ENCODE assay signal across 8 mouse cellular contexts in genomic region chr19:5689088-5689428, GRCm38 (mm10). TPM values are rescaled to one million over a fixed set of nuclear protein-coding genes. Genes with fewer than 3 reads are reported as not detected.
DNase-seq lines count a peak whose midpoint lies in the region; ATAC-seq and TF ChIP-seq lines count a peak whose summit lies in the region.

No protein-coding gene starts in this region.

- intact Hi-C loops in heart, postnatal 14 days (cut with DNase I): no loop called here

- no peaks in the 10 kb centered on the region for H3K9me3 ChIP-seq in heart, embryonic 15.5 days (replicated peaks)
- H3K9me3 ChIP-seq in G1E (replicated peaks): no peaks in the 10 kb centered on the region
- no peaks in the 10 kb centered on the region for H3K9me3 ChIP-seq in hindbrain, embryonic 10.5 days
- no peaks in the 10 kb centered on the region for H3K9me3 ChIP-seq in midbrain, embryonic 10.5 days (replicated peaks)

- TF ChIP-seq CTCF in G1E (IDR thresholded peaks at IDR 0.05; ENCODE audit: low read depth, low read length): no peak

- peaks cover 52% of the 10 kb centered on the region for H3K4me1 ChIP-seq in heart, embryonic 15.5 days (replicated peaks)
- peaks cover 70% of the 10 kb centered on the region for H3K4me1 ChIP-seq in G1E (ENCODE audit: insufficient read depth, low read depth, low read length)
- H3K4me1 ChIP-seq in hindbrain, embryonic 10.5 days (replicated peaks): peaks cover 61% of the 10 kb centered on the region
- peaks cover 54% of the 10 kb centered on the region for H3K4me1 ChIP-seq in midbrain, embryonic 10.5 days

- peak overlapping the region; percentile 92 for H3K9ac ChIP-seq in heart, embryonic 15.5 days

- WGBS in heart, embryonic 15.5 days: 1% methylated on average over 7 of the region's 7 CpGs
- 1% methylated on average over 7 of the region's 7 CpGs for WGBS in hindbrain, embryonic 10.5 days
- WGBS in midbrain, embryonic 10.5 days: 1% methylated on average over 7 of the region's 7 CpGs

- H3K36me3 ChIP-seq in heart, embryonic 15.5 days: peaks cover 37% of the 10 kb centered on the region
- H3K36me3 ChIP-seq in G1E (replicated peaks): peaks cover 73% of the 10 kb centered on the region
- H3K36me3 ChIP-seq in hindbrain, embryonic 10.5 days: peaks cover 72% of the 10 kb centered on the region
- H3K36me3 ChIP-seq in midbrain, embryonic 10.5 days: peaks cover 69% of the 10 kb centered on the region

- peak overlapping the region; percentile 98 for H3K4me2 ChIP-seq in heart, embryonic 15.5 days

- H3K4me3 ChIP-seq in heart, embryonic 15.5 days: peak overlapping the region; percentile 94
- peak overlapping the region; percentile 86 for H3K4me3 ChIP-seq in G1E (ENCODE audit: low read depth, low read length)
- peak overlapping the region; percentile 90 for H3K4me3 ChIP-seq in hindbrain, embryonic 10.5 days
- H3K4me3 ChIP-seq in midbrain, embryonic 10.5 days: peak overlapping the region; percentile 90

- ATAC-seq in heart, embryonic 15.5 days (replicated peaks; ENCODE audit: insufficient number of reproducible peaks, insufficient read depth, low FRiP score, low read depth): no peak
- no peak for ATAC-seq in G1E (ENCODE audit: extremely low read depth, insufficient number of reproducible peaks, low FRiP score, poor library complexity, severe bottlenecking)
- no peak for ATAC-seq in megakaryocyte progenitor cell, adult 5-6 weeks (replicated peaks; ENCODE audit: poor library complexity)

- H3K27me3 ChIP-seq in heart, embryonic 15.5 days: no peaks in the 10 kb centered on the region
- no peaks in the 10 kb centered on the region for H3K27me3 ChIP-seq in G1E (ENCODE audit: insufficient read depth, low read length)
- H3K27me3 ChIP-seq in hindbrain, embryonic 10.5 days (ENCODE audit: insufficient read depth, poor library complexity, severe bottlenecking): 0 out of 2 replicates have a peak, but pooled peaks cover 2% of the 10 kb centered on the region
- H3K27me3 ChIP-seq in midbrain, embryonic 10.5 days (ENCODE audit: low read depth, poor library complexity, severe bottlenecking): peaks cover 1% of the 10 kb centered on the region

- DNase-seq in heart, postnatal 14 days: no peak
- DNase-seq in G1E (ENCODE audit: low spot score): no peak
- no peak for DNase-seq in hindbrain, embryonic 10.5 days (ENCODE audit: low spot score)
- peak; percentile 21 for DNase-seq in midbrain, embryonic 10.5 days (ENCODE audit: low spot score)
- DNase-seq in cerebellum, adult 18-20 months: no peak
- DNase-seq in cerebellum, postnatal 4 days (ENCODE audit: low spot score in 2 of 2): no peak

- H3K27ac ChIP-seq in heart, embryonic 15.5 days: peak overlapping the region; percentile 97
- H3K27ac ChIP-seq in hindbrain, embryonic 10.5 days: peak overlapping the region; percentile 91
- peak overlapping the region; percentile 90 for H3K27ac ChIP-seq in midbrain, embryonic 10.5 days (replicated peaks)

RNA-seq across cellular contexts. Expression of gene Pcnx3, which starts 0.3 kb away (rescaled TPM):
- polyA plus RNA-seq in heart, embryonic 15.5 days (2015; fragmentation: Nextera tagmentation; extraction: Ambion mirVana): 8.9 and 14.2 TPM in 2 replicates
- 10 to 100 TPM; 24.0 to 24.9 TPM for total RNA-seq in heart, postnatal 14 days (2021)
- total RNA-seq in G1E (2014; fragmentation: Nextera tagmentation): 50.7 and 51.0 TPM in 2 replicates
- 13.6 and 16.1 TPM in 2 replicates for total RNA-seq in G1E (2017)
- polyA plus RNA-seq in G1E (2012): 178 and 200 TPM in 2 replicates
- 27.3 and 30.8 TPM in 2 replicates for polyA plus RNA-seq in hindbrain, embryonic 10.5 days (2016; fragmentation: Nextera tagmentation; extraction: Ambion mirVana)
- polyA plus RNA-seq in midbrain, embryonic 10.5 days (2016; fragmentation: Nextera tagmentation; extraction: Ambion mirVana): 22.8 and 25.6 TPM in 2 replicates
- total RNA-seq in megakaryocyte progenitor cell, adult 5-6 weeks (2015): 21.6 and 24.5 TPM in 2 replicates
- total RNA-seq in megakaryocyte progenitor cell, adult 5-6 weeks (2017): 15.6 and 15.7 TPM in 2 replicates

RNA-seq across cellular contexts. Expression of gene Map3k11, which starts 0.5 kb away (rescaled TPM):
- 23.7 and 29.6 TPM in 2 replicates for polyA plus RNA-seq in heart, embryonic 15.5 days (2015; fragmentation: Nextera tagmentation; extraction: Ambion mirVana)
- total RNA-seq in heart, postnatal 14 days (2021): 10 to 100 TPM; 35.9 to 37.2 TPM
- total RNA-seq in G1E (2014; fragmentation: Nextera tagmentation) (18.3 and 23.3 TPM in 2 replicates), G1E (2017) (22.2 and 22.8 TPM in 2 replicates)
- polyA plus RNA-seq in G1E (2012): 145 and 163 TPM in 2 replicates
- 34.1 and 35.1 TPM in 2 replicates for polyA plus RNA-seq in hindbrain, embryonic 10.5 days (2016; fragmentation: Nextera tagmentation; extraction: Ambion mirVana)
- polyA plus RNA-seq in midbrain, embryonic 10.5 days (2016; fragmentation: Nextera tagmentation; extraction: Ambion mirVana): 28.7 and 29.9 TPM in 2 replicates
- total RNA-seq in megakaryocyte progenitor cell, adult 5-6 weeks (2015): 13.0 and 16.1 TPM in 2 replicates
- 19.2 and 22.9 TPM in 2 replicates for total RNA-seq in megakaryocyte progenitor cell, adult 5-6 weeks (2017)

RNA-seq across cellular contexts. Expression of gene Kcnk7, which starts 15.1 kb away (rescaled TPM):
- 0.40 TPM in 1 of 2 replicates, not detected in the other for polyA plus RNA-seq in heart, embryonic 15.5 days (2015; fragmentation: Nextera tagmentation; extraction: Ambion mirVana)
- total RNA-seq in heart, postnatal 14 days (2021): not detected
- total RNA-seq in G1E (2014; fragmentation: Nextera tagmentation) (not detected in 2 replicates), G1E (2017) (not detected in 2 replicates)
- polyA plus RNA-seq in G1E (2012): 0.07 and 0.10 TPM in 2 replicates
- 0.16 and 0.21 TPM in 2 replicates for polyA plus RNA-seq in hindbrain, embryonic 10.5 days (2016; fragmentation: Nextera tagmentation; extraction: Ambion mirVana)
- 0.20 TPM in 1 of 2 replicates, not detected in the other for polyA plus RNA-seq in midbrain, embryonic 10.5 days (2016; fragmentation: Nextera tagmentation; extraction: Ambion mirVana)
- not detected in 2 replicates for total RNA-seq in megakaryocyte progenitor cell, adult 5-6 weeks (2015)
- total RNA-seq in megakaryocyte progenitor cell, adult 5-6 weeks (2017): 0.14 TPM in 1 of 2 replicates, not detected in the other

RNA-seq across cellular contexts. Expression of gene Sipa1, which starts 25.6 kb away (rescaled TPM):
- 20.6 and 33.5 TPM in 2 replicates for polyA plus RNA-seq in heart, embryonic 15.5 days (2015; fragmentation: Nextera tagmentation; extraction: Ambion mirVana)
- 10 to 100 TPM; 32.7 to 33.8 TPM for total RNA-seq in heart, postnatal 14 days (2021)
- total RNA-seq in G1E (2014; fragmentation: Nextera tagmentation) (14.9 and 33.7 TPM in 2 replicates), G1E (2017) (10.3 and 13.5 TPM in 2 replicates)
- polyA plus RNA-seq in G1E (2012): 88.4 and 107 TPM in 2 replicates
- 27.5 and 27.6 TPM in 2 replicates for polyA plus RNA-seq in hindbrain, embryonic 10.5 days (2016; fragmentation: Nextera tagmentation; extraction: Ambion mirVana)
- polyA plus RNA-seq in midbrain, embryonic 10.5 days (2016; fragmentation: Nextera tagmentation; extraction: Ambion mirVana): 22.3 and 22.9 TPM in 2 replicates
- 16.4 and 24.2 TPM in 2 replicates for total RNA-seq in megakaryocyte progenitor cell, adult 5-6 weeks (2015)
- total RNA-seq in megakaryocyte progenitor cell, adult 5-6 weeks (2017): 19.2 and 24.0 TPM in 2 replicates

RNA-seq across cellular contexts. Expression of gene Ehbp1l1, which starts 37.1 kb away (rescaled TPM):
- 82.6 and 84.3 TPM in 2 replicates for polyA plus RNA-seq in heart, embryonic 15.5 days (2015; fragmentation: Nextera tagmentation; extraction: Ambion mirVana)
- 100 to 1,000 TPM; 124 to 141 TPM for total RNA-seq in heart, postnatal 14 days (2021)
- total RNA-seq in G1E (2014; fragmentation: Nextera tagmentation): 20.8 and 34.1 TPM in 2 replicates
- total RNA-seq in G1E (2017): 45.5 and 45.7 TPM in 2 replicates
- 85.9 and 88.3 TPM in 2 replicates for polyA plus RNA-seq in G1E (2012)
- 9.7 and 10.1 TPM in 2 replicates for polyA plus RNA-seq in hindbrain, embryonic 10.5 days (2016; fragmentation: Nextera tagmentation; extraction: Ambion mirVana)
- polyA plus RNA-seq in midbrain, embryonic 10.5 days (2016; fragmentation: Nextera tagmentation; extraction: Ambion mirVana): 9.3 and 9.5 TPM in 2 replicates
- total RNA-seq in megakaryocyte progenitor cell, adult 5-6 weeks (2015): 7.9 and 8.1 TPM in 2 replicates
- 27.2 and 30.3 TPM in 2 replicates for total RNA-seq in megakaryocyte progenitor cell, adult 5-6 weeks (2017)
